In the genomic region with DNA sequence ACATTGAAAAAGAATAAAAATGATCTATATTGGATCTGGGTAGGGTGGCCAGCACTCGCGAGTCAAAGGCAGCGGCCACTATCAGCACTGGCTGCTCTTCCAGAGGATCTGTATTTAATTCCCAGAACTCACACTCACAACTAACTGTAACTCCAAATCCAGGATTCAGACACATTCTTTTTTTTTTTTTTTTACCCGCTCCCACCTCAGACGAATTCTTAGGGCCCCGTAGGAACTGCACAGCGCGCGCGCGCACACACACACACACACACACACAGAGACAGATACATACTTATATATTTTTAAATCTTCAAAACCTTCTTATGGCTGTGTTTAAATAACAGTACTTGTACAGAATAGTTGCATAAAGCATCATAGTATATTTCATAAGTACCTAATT, we compare ENCODE assay signal across 8 mouse cellular contexts. TPM values are rescaled to one million over a fixed set of nuclear protein-coding genes. Genes with fewer than 3 reads are reported as not detected.
DNase-seq lines count a peak whose midpoint lies in the region; ATAC-seq and TF ChIP-seq lines count a peak whose summit lies in the region.

No protein-coding gene starts in this region.

- TF ChIP-seq CTCF in cortical plate, adult 2 months (IDR thresholded peaks at IDR 0.05; ENCODE audit: extremely low read depth, insufficient read depth, low read length): no peak
- TF ChIP-seq CTCF in heart, postnatal 0 days (IDR thresholded peaks at IDR 0.05; ENCODE audit: low read depth): no peak

- H3K27me3 ChIP-seq in megakaryocyte, embryonic 14.5 days (replicated peaks): no peaks in the 10 kb centered on the region
- no peaks in the 10 kb centered on the region for H3K27me3 ChIP-seq in heart, postnatal 0 days (ENCODE audit: control insufficient read depth, insufficient read depth, low read length)

- WGBS in heart, postnatal 0 days: 30% methylated on average over 11 of the region's 11 CpGs

- no peak for DNase-seq in heart, postnatal 0 days (ENCODE audit: low spot score)
- peak; percentile 2 for DNase-seq in lung, postnatal 10 days
- no peak for DNase-seq in left cerebral cortex, postnatal 25 days (ENCODE audit: low spot score in 2 of 2)
- no peak for DNase-seq in c-Kit-positive CD71-positive TER-119-positive erythroid progenitor cells, embryonic 14.5 days (ENCODE audit: low spot score)

- peaks cover 52% of the 10 kb centered on the region for H3K4me1 ChIP-seq in megakaryocyte, embryonic 14.5 days
- peaks cover 1% of the 10 kb centered on the region; the same call in 1 of the 2 replicates for H3K4me1 ChIP-seq in cortical plate, adult 2 months (ENCODE audit: control insufficient read depth, insufficient read depth, low read length)
- peaks cover 18% of the 10 kb centered on the region for H3K4me1 ChIP-seq in heart, postnatal 0 days (ENCODE audit: control insufficient read depth, insufficient read depth)

- intact Hi-C loops in left cerebral cortex, postnatal 25 days (cut with DNase I): no loop called here

- peak overlapping the region; percentile 98 for H3K4me3 ChIP-seq in megakaryocyte, embryonic 14.5 days (replicated peaks)
- peak overlapping the region; percentile 96 for H3K4me3 ChIP-seq in cortical plate, adult 2 months (ENCODE audit: insufficient read depth, low read length)
- peak overlapping the region; percentile 98 for H3K4me3 ChIP-seq in heart, postnatal 0 days (ENCODE audit: low read depth, low read length)

- TF ChIP-seq POLR2A in cortical plate, adult 2 months (IDR thresholded peaks at IDR 0.05; ENCODE audit: extremely low read depth, insufficient read depth, low read length): no peak

- peak overlapping the region; percentile 94 for H3K9ac ChIP-seq in heart, postnatal 0 days (replicated peaks; ENCODE audit: low read depth, low read length)

- no peak overlapping the region for H3K27ac ChIP-seq in cortical plate, adult 2 months (ENCODE audit: insufficient read depth, low read length)
- H3K27ac ChIP-seq in heart, postnatal 0 days (ENCODE audit: low read depth): peak overlapping the region; percentile 90

- TF ChIP-seq EP300 in heart, postnatal 0 days (IDR thresholded peaks at IDR 0.05; ENCODE audit: low read depth): no peak

- peak overlapping the region; percentile 97 for H3K4me2 ChIP-seq in heart, postnatal 0 days (ENCODE audit: low read depth, low read length)

- no peak for ATAC-seq in megakaryocyte, adult 5-6 weeks (ENCODE audit: poor library complexity, severe bottlenecking)
- no peak for ATAC-seq in heart, postnatal 0 days (ENCODE audit: insufficient read depth, low read depth)
- no peak for ATAC-seq in granulocyte monocyte progenitor cell, adult 5-6 weeks (replicated peaks; ENCODE audit: poor library complexity, severe bottlenecking)

- peaks cover 28% of the 10 kb centered on the region for H3K36me3 ChIP-seq in megakaryocyte, embryonic 14.5 days (replicated peaks; ENCODE audit: low read length)
- peaks cover 20% of the 10 kb centered on the region for H3K36me3 ChIP-seq in heart, postnatal 0 days (replicated peaks; ENCODE audit: control insufficient read depth, insufficient read depth, low read length)

- H3K9me3 ChIP-seq in megakaryocyte, embryonic 14.5 days: no peaks in the 10 kb centered on the region
- no peaks in the 10 kb centered on the region for H3K9me3 ChIP-seq in heart, postnatal 0 days (replicated peaks; ENCODE audit: control insufficient read depth, low read length)

RNA-seq across cellular contexts. Expression of a gene that starts 0.6 kb away (rescaled TPM):
- 21.5 and 34.8 TPM in 2 replicates for polyA plus RNA-seq in megakaryocyte, embryonic 14.5 days (2012; ENCODE audit: insufficient read depth, low replicate concordance)
- total RNA-seq in megakaryocyte, adult 5-6 weeks (2015): 19.5 and 21.1 TPM in 2 replicates
- total RNA-seq in megakaryocyte, adult 5-6 weeks (2017): 15.6 and 16.9 TPM in 2 replicates
- 49.2 and 51.6 TPM in 2 replicates for polyA plus RNA-seq in cortical plate, adult 2 months (2012; rRNA removed)
- 42.4 and 44.0 TPM in 2 replicates for total RNA-seq in heart, postnatal 0 days (2014; rRNA removed; ENCODE audit: low replicate concordance)
- 13.1 and 13.5 TPM in 2 replicates for polyA plus RNA-seq in heart, postnatal 0 days (2015; fragmentation: Nextera tagmentation; extraction: Ambion mirVana)
- total RNA-seq in granulocyte monocyte progenitor cell, adult 5-6 weeks (2014; fragmentation: Nextera tagmentation): 33.3 and 43.5 TPM in 2 replicates
- 18.5 and 19.1 TPM in 2 replicates for total RNA-seq in granulocyte monocyte progenitor cell, adult 5-6 weeks (2017)
- 10 to 100 TPM; 36.4 to 40.1 TPM for total RNA-seq in left cerebral cortex, postnatal 25 days (2021)

RNA-seq across cellular contexts. Expression of a gene that starts 0.6 kb away (rescaled TPM):
- polyA plus RNA-seq in megakaryocyte, embryonic 14.5 days (2012; ENCODE audit: insufficient read depth, low replicate concordance): not detected in 2 replicates
- 23.6 TPM in 2 replicates for total RNA-seq in megakaryocyte, adult 5-6 weeks (2015)
- 24.9 and 27.2 TPM in 2 replicates for total RNA-seq in megakaryocyte, adult 5-6 weeks (2017)
- polyA plus RNA-seq in cortical plate, adult 2 months (2012; rRNA removed): 20.3 TPM in 2 replicates
- 14.1 and 20.5 TPM in 2 replicates for total RNA-seq in heart, postnatal 0 days (2014; rRNA removed; ENCODE audit: low replicate concordance)
- 8.0 and 9.2 TPM in 2 replicates for polyA plus RNA-seq in heart, postnatal 0 days (2015; fragmentation: Nextera tagmentation; extraction: Ambion mirVana)
- 25.1 and 35.3 TPM in 2 replicates for total RNA-seq in granulocyte monocyte progenitor cell, adult 5-6 weeks (2014; fragmentation: Nextera tagmentation)
- total RNA-seq in granulocyte monocyte progenitor cell, adult 5-6 weeks (2017): 17.9 and 18.3 TPM in 2 replicates
- 10 to 100 TPM; 28.9 to 31.8 TPM for total RNA-seq in left cerebral cortex, postnatal 25 days (2021)

RNA-seq across cellular contexts. Expression of a gene that starts 15.7 kb away (rescaled TPM):
- not detected in 2 replicates for polyA plus RNA-seq in megakaryocyte, embryonic 14.5 days (2012; ENCODE audit: insufficient read depth, low replicate concordance)
- not detected in 2 replicates for total RNA-seq in megakaryocyte, adult 5-6 weeks (2015)
- 0.33 and 0.45 TPM in 2 replicates for total RNA-seq in megakaryocyte, adult 5-6 weeks (2017)
- 0.15 and 1.3 TPM in 2 replicates for polyA plus RNA-seq in cortical plate, adult 2 months (2012; rRNA removed)
- 2.5 TPM in 1 of 2 replicates, not detected in the other for total RNA-seq in heart, postnatal 0 days (2014; rRNA removed; ENCODE audit: low replicate concordance)
- polyA plus RNA-seq in heart, postnatal 0 days (2015; fragmentation: Nextera tagmentation; extraction: Ambion mirVana): 1.6 and 2.5 TPM in 2 replicates
- total RNA-seq in granulocyte monocyte progenitor cell, adult 5-6 weeks (2014; fragmentation: Nextera tagmentation): not detected in 2 replicates
- 4.1 TPM in 1 of 2 replicates, not detected in the other for total RNA-seq in granulocyte monocyte progenitor cell, adult 5-6 weeks (2017)
- 1 to 10 TPM in 1 of 2 experiments, under 1 TPM in 1; 0.73 to 1.1 TPM for total RNA-seq in left cerebral cortex, postnatal 25 days (2021)

RNA-seq across cellular contexts. Expression of a gene that starts 18.1 kb away (rescaled TPM):
- 7.0 and 14.6 TPM in 2 replicates for polyA plus RNA-seq in megakaryocyte, embryonic 14.5 days (2012; ENCODE audit: insufficient read depth, low replicate concordance)
- 60.6 and 62.2 TPM in 2 replicates for total RNA-seq in megakaryocyte, adult 5-6 weeks (2015)
- 59.3 and 82.0 TPM in 2 replicates for total RNA-seq in megakaryocyte, adult 5-6 weeks (2017)
- polyA plus RNA-seq in cortical plate, adult 2 months (2012; rRNA removed): 15.7 and 16.1 TPM in 2 replicates
- 14.3 and 21.6 TPM in 2 replicates for total RNA-seq in heart, postnatal 0 days (2014; rRNA removed; ENCODE audit: low replicate concordance)
- polyA plus RNA-seq in heart, postnatal 0 days (2015; fragmentation: Nextera tagmentation; extraction: Ambion mirVana): 3.2 and 3.9 TPM in 2 replicates
- total RNA-seq in granulocyte monocyte progenitor cell, adult 5-6 weeks (2014; fragmentation: Nextera tagmentation): 53.7 and 60.9 TPM in 2 replicates
- total RNA-seq in granulocyte monocyte progenitor cell, adult 5-6 weeks (2017): 26.4 and 43.8 TPM in 2 replicates
- total RNA-seq in left cerebral cortex, postnatal 25 days (2021): 10 to 100 TPM in 1 of 2 experiments, 1 to 10 TPM in 1; 9.4 to 17.9 TPM

RNA-seq across cellular contexts. Expression of a gene that starts 31.9 kb away (rescaled TPM):
- 0.08 TPM in 1 of 2 replicates, not detected in the other for polyA plus RNA-seq in megakaryocyte, embryonic 14.5 days (2012; ENCODE audit: insufficient read depth, low replicate concordance)
- 1.7 and 2.0 TPM in 2 replicates for total RNA-seq in megakaryocyte, adult 5-6 weeks (2015)
- 0.57 and 0.59 TPM in 2 replicates for total RNA-seq in megakaryocyte, adult 5-6 weeks (2017)
- polyA plus RNA-seq in cortical plate, adult 2 months (2012; rRNA removed): 0.53 and 0.54 TPM in 2 replicates
- 0.50 and 1.6 TPM in 2 replicates for total RNA-seq in heart, postnatal 0 days (2014; rRNA removed; ENCODE audit: low replicate concordance)
- 0.03 and 0.10 TPM in 2 replicates for polyA plus RNA-seq in heart, postnatal 0 days (2015; fragmentation: Nextera tagmentation; extraction: Ambion mirVana)
- 3.0 and 9.3 TPM in 2 replicates for total RNA-seq in granulocyte monocyte progenitor cell, adult 5-6 weeks (2014; fragmentation: Nextera tagmentation)
- total RNA-seq in granulocyte monocyte progenitor cell, adult 5-6 weeks (2017): 1.5 and 1.9 TPM in 2 replicates
- under 1 TPM; 0.48 to 0.60 TPM for total RNA-seq in left cerebral cortex, postnatal 25 days (2021)
